Mouse (Mus musculus) kidney, postnatal 0 days (tissue): Measurements from ENCODE around the gene Hspa8. TPM values are rescaled to one million over a fixed set of nuclear protein-coding genes. Genes with fewer than 3 reads are reported as not detected.
A peak's percentile ranks its signal among the peaks of the same experiment; 100 is the strongest.

Source experiments
- ATAC-seq: fragments of 200-750 bp; cut with Nextera tagmentation; replicated peaks from 2 replicates; pipeline ENCODE4 v1.8.0; 2017; ENCODE audit warnings: low read depth, moderate number of reproducible peaks, moderate TSS enrichment, moderate library complexity; ENCODE audit not compliant: low FRiP score
- DNase-seq: peaks from one replicate; pipeline ENCODE4 v3.0.0-alpha.2; 2016; ENCODE audit warnings: low spot score
- H3K27ac ChIP-seq: fragments of 300-500 bp; sonication (generic); 2 replicates; pipeline ENCODE4 v1.5.1; 2014; ENCODE audit warnings: mild to moderate bottlenecking
- H3K27me3 ChIP-seq: fragments of 300-500 bp; sonication (generic); 2 replicates; pipeline ENCODE4 v1.6.1; 2014; ENCODE audit warnings: low read length, mixed read lengths; ENCODE audit not compliant: insufficient read depth
- H3K36me3 ChIP-seq: fragments of 300-500 bp; sonication (generic); 2 replicates; pipeline ENCODE4 v1.6.1; 2014; ENCODE audit warnings: low read length, mixed read lengths; ENCODE audit not compliant: insufficient read depth
- H3K4me1 ChIP-seq: fragments of 300-500 bp; sonication (generic); replicated peaks from 2 replicates; pipeline ENCODE4 v1.6.1; 2014; ENCODE audit warnings: antibody characterized with exemption, low read length, mixed read lengths; ENCODE audit not compliant: insufficient read depth
- H3K4me2 ChIP-seq: fragments of 300-500 bp; sonication (generic); 2 replicates; pipeline ENCODE4 v1.6.1; 2014; ENCODE audit warnings: mild to moderate bottlenecking, low read length, moderate library complexity, mixed read lengths
- H3K4me3 ChIP-seq: fragments of 300-500 bp; sonication (generic); replicated peaks from 2 replicates; pipeline ENCODE4 v1.5.1; 2014; ENCODE audit warnings: low read depth, low read length
- H3K9ac ChIP-seq: fragments of 300-500 bp; sonication (generic); 2 replicates; pipeline ENCODE4 v1.6.1; 2014; ENCODE audit warnings: low read depth, low read length
- H3K9me3 ChIP-seq: fragments of 300-500 bp; sonication (generic); replicated peaks from 2 replicates; pipeline ENCODE4 v1.6.1; 2016; ENCODE audit warnings: low read length, inconsistent platforms, mixed read lengths
- CTCF ChIP-seq: IDR thresholded peaks from 2 replicates; pipeline ENCODE4 v1.5.1; 2016; ENCODE audit warnings: antibody characterized with exemption, low read depth, mild to moderate bottlenecking, moderate library complexity
- WGBS: fragments of 180-500 bp; shearing (Covaris S2); extraction: QIAGEN DNeasy Blood & Tissue Kit; methylation state at CpG from one replicate; pipeline ENCODE4 v1.1.7; 2014; 5-methylcytosine and 5-hydroxymethylcytosine counted together
- polyA plus RNA-seq: library from polyadenylated mRNA; unstranded; fragments of >200 nt; fragmentation: Nextera tagmentation; extraction: Ambion mirVana; gene quantifications from 2 replicates; pipeline ENCODE4 v1.2.1, GENCODE M21; 2015

Hspa8 gene
- polyA plus RNA-seq, 1 experiment from 2014 or later: 1,937 TPM

- Histone ChIP-seq H3K9ac (no peak overlapping the region), H3K4me2 (no peak overlapping the region), H3K27ac (no peak overlapping the region), H3K4me1 (no peaks in the 10 kb centered on the region), H3K27me3 (no peaks in the 10 kb centered on the region), H3K36me3 (no peaks in the 10 kb centered on the region), H3K4me3 (no peak overlapping the region), H3K9me3 (no peaks in the 10 kb centered on the region)
- ATAC-seq: no peak
- no peak for DNase-seq
- WGBS: 88% methylated on average over 7 of the region's 7 CpGs
- TF ChIP-seq CTCF: no peak
Measured at GRCm38 (mm10) chr9:40814060-40814459, 13.3 kb downstream of the Hspa8 start.

- Histone ChIP-seq H3K36me3 (no peaks in the 10 kb centered on the region), H3K27me3 (no peaks in the 10 kb centered on the region), H3K4me2 (no peak overlapping the region), H3K4me3 (no peak overlapping the region), H3K9me3 (no peaks in the 10 kb centered on the region), H3K27ac (no peak overlapping the region), H3K9ac (no peak overlapping the region), H3K4me1 (no peaks in the 10 kb centered on the region)
- DNase-seq (no peak), ATAC-seq (no peak)
- no peak for TF ChIP-seq CTCF
- 81% methylated on average over 5 of the region's 5 CpGs for WGBS
Measured at GRCm38 (mm10) chr9:40817325-40818028, 16.7 kb downstream of the Hspa8 start.

GRCm38 (mm10) chr9:40825601-40826000 is 24.8 kb downstream of the Hspa8 start:
- no peak for ATAC-seq
- Histone ChIP-seq H3K27ac (no peak overlapping the region), H3K9me3 (no peaks in the 10 kb centered on the region), H3K4me1 (no peaks in the 10 kb centered on the region), H3K27me3 (no peaks in the 10 kb centered on the region), H3K4me2 (no peak overlapping the region), H3K4me3 (no peak overlapping the region), H3K9ac (no peak overlapping the region), H3K36me3 (no peaks in the 10 kb centered on the region)
- WGBS: 38% methylated on average over 6 of the region's 6 CpGs
- DNase-seq: no peak
- TF ChIP-seq CTCF: no peak

- Histone ChIP-seq H3K4me1 (no peaks in the 10 kb centered on the region), H3K4me3 (no peak overlapping the region), H3K4me2 (no peak overlapping the region), H3K36me3 (no peaks in the 10 kb centered on the region), H3K9me3 (no peaks in the 10 kb centered on the region), H3K9ac (no peak overlapping the region), H3K27ac (no peak overlapping the region), H3K27me3 (no peaks in the 10 kb centered on the region)
- no peak for TF ChIP-seq CTCF
- ATAC-seq (no peak), DNase-seq (no peak)
- WGBS: 86% methylated on average over 4 of the region's 4 CpGs
Measured at GRCm38 (mm10) chr9:40827366-40827765, 26.6 kb downstream of the Hspa8 start.

- WGBS: 4% methylated on average over 12 of the region's 12 CpGs
- no peaks in the 10 kb centered on the region for H3K27me3 ChIP-seq
- no peaks in the 10 kb centered on the region for H3K9me3 ChIP-seq
- H3K4me3 ChIP-seq: no peak overlapping the region
- no peak overlapping the region for H3K9ac ChIP-seq
- H3K4me2 ChIP-seq: no peak overlapping the region
- ATAC-seq: no peak
- peak; percentile 93 for TF ChIP-seq CTCF
- DNase-seq: peak; percentile 87
- no peaks in the 10 kb centered on the region for H3K4me1 ChIP-seq
- no peaks in the 10 kb centered on the region for H3K36me3 ChIP-seq
- H3K27ac ChIP-seq: no peak overlapping the region
Measured at GRCm38 (mm10) chr9:40834569-40834968, 33.8 kb downstream of the Hspa8 start.

- TF ChIP-seq CTCF: no peak
- no peaks in the 10 kb centered on the region for H3K9me3 ChIP-seq
- no peaks in the 10 kb centered on the region for H3K4me1 ChIP-seq
- H3K27me3 ChIP-seq: no peaks in the 10 kb centered on the region
- no peak for DNase-seq
- H3K4me2 ChIP-seq: no peak overlapping the region
- WGBS: 86% methylated on average over 3 of the region's 3 CpGs
- no peak overlapping the region for H3K9ac ChIP-seq
- H3K27ac ChIP-seq: no peak overlapping the region
- ATAC-seq: no peak
- no peaks in the 10 kb centered on the region for H3K36me3 ChIP-seq
- no peak overlapping the region for H3K4me3 ChIP-seq
Measured at GRCm38 (mm10) chr9:40836681-40837080, 35.9 kb downstream of the Hspa8 start.

- Histone ChIP-seq H3K27me3 (no peaks in the 10 kb centered on the region), H3K9me3 (no peaks in the 10 kb centered on the region), H3K27ac (no peak overlapping the region), H3K36me3 (no peaks in the 10 kb centered on the region), H3K4me2 (no peak overlapping the region), H3K9ac (no peak overlapping the region), H3K4me3 (no peak overlapping the region), H3K4me1 (no peaks in the 10 kb centered on the region)
- TF ChIP-seq CTCF: no peak
- 80% methylated on average over 3 of the region's 3 CpGs for whole genome bisulfite sequencing
- DNase-seq (no peak), ATAC-seq (no peak)
Measured at GRCm38 (mm10) chr9:40839662-40840061, 38.9 kb downstream of the Hspa8 start.
